Mouse (Mus musculus) CH12.LX (cell line): ENCODE measurements around the gene Rora.

Source experiments
- CTCF ChIP-seq, 2 experiments: IDR thresholded peaks in 1 of 2; conservative IDR thresholded peaks in 1 of 2; 2 replicates each; pipeline ENCODE4 v1.5.1; 2011 to 2012; ENCODE audit warnings: low read depth in 2 of 2, low read length in 2 of 2, improper control_type of control experiment in 1 of 2, inconsistent platforms in 1 of 2, mild to moderate bottlenecking in 1 of 2, moderate library complexity in 1 of 2
- ETS1 ChIP-seq: conservative IDR thresholded peaks from 2 replicates; pipeline ENCODE4 v1.6.1; 2012; ENCODE audit warnings: low read depth, mild to moderate bottlenecking, inconsistent platforms, low read length, improper control_type of control experiment, moderate library complexity
- HCFC1 ChIP-seq: IDR thresholded peaks from 2 replicates; pipeline ENCODE4 v1.6.1; 2012; ENCODE audit warnings: low read depth, mild to moderate bottlenecking, inconsistent platforms, low read length, improper control_type of control experiment
- MAX ChIP-seq: IDR thresholded peaks from 2 replicates; pipeline ENCODE4 v1.6.1; 2011; ENCODE audit warnings: low read length, improper control_type of control experiment
- RAD21 ChIP-seq: IDR thresholded peaks from 2 replicates; pipeline ENCODE4 v1.6.1; 2011; ENCODE audit warnings: low read depth, mild to moderate bottlenecking, low read length, improper control_type of control experiment, moderate library complexity
- USF1 ChIP-seq: IDR thresholded peaks from 2 replicates; pipeline ENCODE4 v1.6.1; 2014; ENCODE audit warnings: low read depth, mild to moderate bottlenecking, inconsistent platforms, low read length, improper control_type of control experiment
- ZNF384 ChIP-seq: IDR thresholded peaks from 2 replicates; pipeline ENCODE4 v1.6.1; 2012; ENCODE audit warnings: low read depth, low read length, improper control_type of control experiment, inconsistent platforms

DNA sequence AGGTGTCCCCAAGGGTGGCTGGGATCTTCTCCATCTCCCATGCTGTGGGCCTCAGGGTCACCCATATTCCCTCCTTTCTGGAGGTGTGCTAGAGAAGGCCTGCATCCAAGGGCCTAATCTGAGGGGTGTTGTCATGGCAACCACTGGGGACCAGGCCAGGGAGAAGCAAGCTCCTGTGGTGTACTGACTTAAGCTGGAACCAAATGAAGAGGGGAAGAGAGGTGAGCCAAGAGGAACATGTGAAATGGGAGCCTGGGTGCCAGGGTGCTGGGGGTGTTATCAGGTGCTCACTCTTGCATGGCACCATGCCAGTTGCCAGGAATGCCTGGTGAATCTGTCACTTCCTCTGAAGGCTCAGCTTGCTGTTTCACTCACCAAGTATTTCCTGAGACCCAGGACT lies 166.9 kb downstream of the Rora start:
- TF ChIP-seq RAD21 = no peak
- TF ChIP-seq CTCF (conservative IDR thresholded peaks at IDR 0.05 in 1 of 2, IDR thresholded peaks at IDR 0.05 in 1 of 2; ENCODE audit: low read depth in 2 of 2, low read length in 2 of 2) = no peak
- TF ChIP-seq USF1 = no peak
- no peak for TF ChIP-seq MAX
- TF ChIP-seq ETS1 = no peak
- TF ChIP-seq HCFC1 = no peak
- TF ChIP-seq ZNF384 = no peak
